Mouse (Mus musculus) retina, embryonic 14.5 days (tissue): ENCODE measurements around the gene Pmis2.
A peak's percentile ranks its signal among the peaks of the same experiment; 100 is the strongest.

Experiments used
- DNase-seq: peaks from one replicate; pipeline ENCODE4 v3.0.0-alpha.2; 2015; ENCODE audit warnings: low spot score

The Pmis2 gene

GRCm38 (mm10) chr7:30671480-30671879, at the start of gene Pmis2:
Pmis2 (minus strand) TSS chr7:30671605.
- DNase-seq, result no peak

- DNase-seq, result no peak
These were observed 48.3 kb upstream of the Pmis2 start for GRCm38 (mm10) chr7:30719669-30720068.

- no peak for DNase-seq
These were observed 46.3 kb upstream of the Pmis2 start for GRCm38 (mm10) chr7:30717716-30718046.

GRCm38 (mm10) chr7:30717006-30717715, 45.8 kb upstream of the Pmis2 start:
- DNase-seq, result peak; percentile 90

GRCm38 (mm10) chr7:30711942-30712341, 40.5 kb upstream of the Pmis2 start, which contains the start of gene Atp4a:
Atp4a (plus strand) TSS chr7:30712209.
- no peak for DNase-seq

GRCm38 (mm10) chr7:30707441-30707840, 36.0 kb upstream of the Pmis2 start:
- no peak for DNase-seq

- no peak for DNase-seq
These were observed 34.9 kb upstream of the Pmis2 start for GRCm38 (mm10) chr7:30706214-30706882.

GRCm38 (mm10) chr7:30698589-30698988, 27.2 kb upstream of the Pmis2 start, which contains the start of gene 2200002J24Rik:
2200002J24Rik (plus strand) TSS chr7:30698926.
- DNase-seq, result peak; percentile 35

DNA sequence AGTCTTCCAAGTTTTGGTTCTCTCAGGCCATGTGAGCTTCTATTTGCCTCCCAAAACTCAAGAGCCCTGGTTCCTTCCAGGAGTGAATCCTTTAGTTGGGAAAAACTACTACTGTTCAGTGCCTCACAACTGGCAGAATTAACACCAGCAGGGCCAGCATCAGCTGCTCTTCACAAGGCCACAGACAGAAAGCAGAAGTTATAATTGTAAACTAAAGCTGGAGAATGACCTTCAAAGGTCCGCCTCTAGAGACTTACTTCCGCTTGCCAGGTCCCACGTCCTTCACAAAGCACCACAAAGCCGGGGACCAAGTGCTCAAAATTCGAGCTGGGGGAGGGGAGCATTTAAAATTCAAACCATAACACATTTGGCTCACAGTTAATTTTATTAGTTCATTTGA, 26.7 kb upstream of the Pmis2 start:
- DNase-seq, result no peak

GRCm38 (mm10) chr7:30688325-30688724, 16.9 kb upstream of the Pmis2 start:
- no peak for DNase-seq

DNA sequence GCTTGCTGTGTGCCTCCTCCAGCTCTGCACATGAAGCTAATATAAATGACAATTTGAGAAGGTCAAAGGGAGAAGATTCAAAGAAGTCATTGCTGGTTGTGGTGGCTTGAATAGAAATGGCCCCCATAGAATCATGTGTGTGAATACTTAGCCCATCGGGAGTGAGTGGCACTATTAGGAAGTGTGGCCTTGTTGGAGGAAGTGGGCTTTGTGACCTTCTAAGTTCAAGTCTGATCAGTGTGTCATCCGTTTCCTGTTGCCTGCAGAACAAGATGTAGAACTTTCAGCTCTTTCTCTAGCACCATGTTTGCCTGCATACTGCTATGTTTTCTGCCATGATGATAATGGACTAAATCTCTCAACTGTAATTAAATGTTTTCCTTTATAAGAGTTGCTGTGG, 12.0 kb upstream of the Pmis2 start:
- DNase-seq, result no peak

DNA sequence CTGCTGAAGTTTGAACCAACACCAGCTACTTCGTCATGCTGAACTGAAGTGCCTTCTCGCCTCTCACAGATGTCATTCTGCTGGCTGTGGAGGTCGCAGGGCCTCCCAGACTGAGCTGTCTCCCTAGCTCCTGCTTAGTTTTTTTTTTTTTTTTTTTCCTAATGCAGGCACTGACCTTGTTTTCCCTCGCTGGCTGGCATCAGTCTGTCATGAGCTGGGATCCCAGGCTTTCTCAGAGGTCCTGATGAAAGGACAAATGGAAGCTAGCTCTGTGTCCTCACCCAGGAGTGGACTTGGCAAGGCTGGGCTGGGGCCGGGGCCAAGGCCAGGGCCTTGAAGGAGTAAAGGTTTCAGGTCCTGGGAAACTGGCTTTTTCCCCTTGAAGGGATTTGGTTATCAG, 10.5 kb upstream of the Pmis2 start:
- DNase-seq, result no peak

- DNase-seq, result peak; percentile 4
These were observed 7.0 kb upstream of the Pmis2 start for GRCm38 (mm10) chr7:30678263-30678975.

DNA sequence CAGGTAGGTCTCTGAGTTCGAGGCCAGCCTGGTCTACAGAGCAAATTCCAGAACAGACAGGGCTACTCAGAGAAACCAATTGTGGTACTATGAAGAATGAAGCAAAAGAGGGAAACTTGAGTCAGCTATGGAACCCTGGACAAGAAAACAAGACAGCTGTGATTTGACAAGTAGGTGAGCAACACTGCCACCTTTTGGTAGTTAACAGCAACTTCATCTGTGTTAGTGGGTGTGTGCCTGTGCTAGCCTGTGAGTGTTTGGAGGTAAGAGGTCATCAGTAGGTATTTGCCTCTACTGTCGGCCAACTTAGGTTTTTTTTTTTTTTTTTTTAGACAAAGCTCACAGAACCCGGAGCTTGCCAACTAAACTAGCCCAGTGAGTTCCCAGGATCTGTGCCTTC, 2.2 kb downstream of the Pmis2 start:
- peak; percentile 53 for DNase-seq

DNA sequence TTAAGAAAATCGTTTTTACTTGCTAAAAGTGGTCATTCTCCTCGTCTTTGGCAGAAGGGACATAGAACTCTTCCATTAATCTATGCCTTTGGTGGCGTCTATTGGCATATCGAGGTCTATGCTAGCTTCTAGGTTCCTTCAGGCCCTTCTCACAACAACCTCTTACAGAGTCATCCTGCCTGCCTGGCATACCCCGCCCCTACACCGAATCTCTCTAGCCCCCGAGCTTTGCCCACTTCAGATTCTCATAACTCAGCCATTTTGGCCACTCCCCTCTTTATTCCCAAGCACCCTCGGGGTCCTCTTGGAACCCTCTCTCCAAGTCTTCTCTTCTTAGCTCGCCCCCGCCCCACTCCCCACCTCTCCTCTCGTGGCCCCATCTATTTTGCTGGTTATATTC, 6.1 kb downstream of the Pmis2 start:
- DNase-seq, result peak; percentile 34

DNA sequence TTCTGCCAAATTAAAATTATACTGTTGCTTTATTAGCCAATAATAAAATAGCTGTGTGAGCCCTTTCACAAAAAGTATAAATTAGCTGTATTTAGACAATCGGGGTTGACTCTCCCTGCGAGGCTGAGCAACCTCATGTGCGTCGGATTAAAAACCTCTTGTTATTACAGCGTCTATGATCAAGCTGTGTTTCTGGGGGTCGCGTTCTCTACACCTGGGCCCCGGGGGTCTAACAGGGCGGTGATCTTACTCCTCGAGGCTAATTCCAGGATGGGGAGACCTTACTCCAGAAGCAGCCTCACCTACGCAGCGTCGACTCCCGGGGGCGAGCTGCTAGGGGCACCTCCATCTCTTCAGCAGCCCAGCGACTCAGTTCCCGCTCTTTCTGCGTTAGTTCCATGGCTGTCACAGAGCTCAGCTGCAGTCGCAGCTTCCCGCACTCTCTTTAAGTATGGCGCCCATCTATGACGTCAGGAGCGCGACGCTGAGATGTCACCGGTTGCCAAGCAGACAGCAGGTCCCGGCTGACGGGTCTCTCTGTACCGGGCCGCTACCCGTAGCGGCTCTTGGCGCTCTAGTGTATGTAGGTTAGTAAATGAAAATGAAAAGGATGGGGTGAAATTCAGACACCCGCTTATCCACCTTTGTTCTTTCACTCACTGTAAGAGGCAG, 6.7 kb downstream of the Pmis2 start, which contains the start of gene Haus5:
Gene Haus5, minus strand, starts transcription at position 466 of the 672 bp plus-strand sequence.
- DNase-seq, result peak; percentile 95

GRCm38 (mm10) chr7:30649591-30650540, 21.5 kb downstream of the Pmis2 start, which contains the start of gene Rbm42:
Rbm42 (minus strand) TSS chr7:30650317.
- DNase-seq, result peak; percentile 99

DNA sequence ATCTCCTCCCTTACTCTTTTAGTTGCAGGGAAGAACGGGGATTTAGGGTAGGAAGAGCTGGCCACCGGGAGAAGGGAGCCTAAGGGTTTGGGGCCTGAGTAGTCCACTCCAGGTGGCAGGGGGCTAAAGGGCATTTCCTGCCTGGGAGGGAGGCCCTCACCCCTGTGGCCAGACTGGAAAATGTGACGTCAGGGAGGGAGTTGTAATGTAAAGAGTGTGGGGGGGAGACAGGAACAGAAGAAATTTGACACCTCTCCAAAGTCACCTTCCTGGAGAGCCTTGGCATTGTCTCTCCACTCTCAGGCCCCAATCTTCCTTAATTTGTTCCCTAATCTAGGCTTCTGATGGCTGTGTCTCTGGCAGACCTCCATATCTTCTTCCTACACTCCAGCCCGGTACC, 32.3 kb downstream of the Pmis2 start:
- DNase-seq, result no peak

- DNase-seq, result no peak
These were observed 35.0 kb downstream of the Pmis2 start for GRCm38 (mm10) chr7:30636395-30636794.

DNA sequence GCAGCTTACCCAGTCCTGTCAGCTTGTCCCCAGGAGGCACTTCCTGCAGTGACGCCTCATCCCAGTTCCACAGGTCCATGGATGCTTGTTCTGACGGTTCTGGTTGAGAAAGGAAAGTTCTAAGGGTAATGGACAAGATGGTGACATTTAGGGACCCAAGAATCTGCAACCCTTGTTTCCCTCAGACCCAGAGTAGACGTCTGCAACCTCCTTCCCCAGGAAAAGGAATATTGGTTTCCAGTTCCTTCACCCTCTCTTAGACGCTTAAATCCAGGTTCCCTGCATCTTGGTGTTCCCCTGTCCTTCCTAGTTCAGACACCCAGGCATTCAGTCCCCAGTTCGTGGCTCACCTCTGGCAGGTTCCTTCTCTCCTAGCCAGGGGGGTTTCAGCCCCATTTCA, 35.7 kb downstream of the Pmis2 start, which contains the start of gene Etv2:
Gene Etv2, minus strand, starts transcription at position 101 of the 400 bp plus-strand sequence.
- DNase-seq, result no peak

- DNase-seq, result peak; percentile 77
These were observed 36.8 kb downstream of the Pmis2 start for GRCm38 (mm10) chr7:30634621-30635020.
